Mouse (Mus musculus): ENCODE measurements around the gene Timm13.
A peak's percentile ranks its signal among the peaks of the same experiment; 100 is the strongest.

Gene Timm13

DNA sequence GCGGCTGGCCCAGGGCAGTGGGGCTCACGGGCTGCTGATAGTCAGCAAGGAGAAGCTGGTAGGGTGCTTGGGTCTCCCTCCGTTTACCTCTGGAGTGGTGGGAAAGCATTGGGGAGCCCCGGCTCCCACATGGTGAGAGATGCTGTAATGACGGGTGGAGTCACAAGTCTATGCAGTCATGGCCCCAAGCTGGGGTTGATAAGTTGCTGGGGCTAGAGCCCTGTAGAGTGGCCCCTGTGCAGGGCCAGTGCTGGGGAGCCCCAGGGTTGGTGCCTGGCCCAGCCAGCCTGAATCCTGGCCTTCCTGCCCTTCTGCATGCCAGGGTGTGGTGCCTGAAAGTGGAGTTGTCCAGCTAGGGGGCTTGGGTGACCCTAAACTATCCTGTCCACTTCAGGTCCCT lies 38.5 kb downstream of the Timm13 start:
- DNase-seq (ENCODE audit: low spot score), result no peak

DNA sequence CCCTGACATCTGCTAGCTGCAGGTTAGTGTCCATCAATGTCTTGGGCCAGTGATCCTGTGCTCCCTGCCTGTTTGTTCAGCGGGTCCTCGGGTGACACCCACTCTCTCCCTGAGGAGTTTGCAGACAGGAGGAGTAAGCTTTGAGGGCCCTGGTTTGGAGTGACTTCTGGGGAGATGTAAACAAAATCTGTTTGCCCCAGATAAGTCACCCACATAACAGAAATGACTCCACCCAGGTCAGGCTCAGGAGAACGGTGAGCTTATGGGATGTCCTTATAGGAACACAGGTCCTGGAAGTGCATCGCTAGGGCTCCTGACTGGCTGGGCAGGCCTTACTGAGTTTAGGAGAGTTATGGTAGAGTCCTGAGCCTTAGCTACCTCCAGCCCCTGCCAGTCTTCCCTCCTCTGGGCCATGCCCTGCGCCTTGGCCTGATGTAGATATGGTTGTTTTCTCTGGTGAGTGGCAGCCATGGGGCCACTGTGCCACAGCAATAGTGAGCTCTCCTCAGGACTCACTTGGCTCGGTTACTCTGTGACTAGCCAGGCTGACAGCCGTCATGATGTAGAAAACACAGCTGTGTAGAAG lies 42.3 kb downstream of the Timm13 start:
- DNase-seq (ENCODE audit: low spot score), result no peak

DNA sequence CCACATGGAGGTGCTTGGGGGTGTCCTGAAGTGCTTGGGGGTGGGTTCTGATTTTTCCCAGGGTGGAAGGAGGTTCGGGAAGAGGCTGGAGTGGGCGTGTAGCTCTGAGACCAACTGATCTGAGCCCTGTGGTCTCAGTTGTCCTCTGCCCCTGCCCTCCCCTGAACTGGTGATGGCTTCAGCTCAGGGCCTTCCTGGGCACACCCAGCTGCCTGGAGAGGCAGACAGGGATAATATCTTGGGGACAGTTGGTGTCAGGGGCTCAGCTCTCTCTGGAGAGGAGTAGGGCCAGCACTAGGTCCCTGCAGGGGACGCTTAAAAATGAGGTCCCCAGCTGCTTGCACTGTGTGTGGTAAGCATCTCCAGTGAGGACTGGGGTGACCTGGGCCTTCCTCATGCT lies 42.9 kb downstream of the Timm13 start:
- DNase-seq (ENCODE audit: low spot score), result no peak

DNA sequence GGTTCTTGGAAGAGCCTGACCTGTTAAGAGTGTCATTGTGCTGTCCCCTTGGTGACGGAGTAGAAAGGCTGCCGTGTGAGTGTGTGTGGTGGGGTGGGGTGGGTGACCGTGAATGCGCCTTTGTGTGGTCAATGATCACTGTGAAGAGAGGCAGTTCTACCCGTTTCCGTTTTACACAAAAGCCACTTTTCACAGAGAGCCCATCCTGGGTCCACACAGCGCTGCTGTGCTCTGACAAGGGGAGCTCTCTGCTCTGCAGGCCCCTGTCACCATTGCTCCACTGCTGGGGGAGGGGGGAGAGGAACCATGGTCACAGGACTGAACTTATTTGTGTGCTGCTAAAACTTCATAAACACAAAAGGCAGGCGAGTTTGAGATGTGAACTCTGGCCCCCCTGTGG lies 43.4 kb downstream of the Timm13 start:
- DNase-seq (ENCODE audit: low spot score), result no peak

DNA sequence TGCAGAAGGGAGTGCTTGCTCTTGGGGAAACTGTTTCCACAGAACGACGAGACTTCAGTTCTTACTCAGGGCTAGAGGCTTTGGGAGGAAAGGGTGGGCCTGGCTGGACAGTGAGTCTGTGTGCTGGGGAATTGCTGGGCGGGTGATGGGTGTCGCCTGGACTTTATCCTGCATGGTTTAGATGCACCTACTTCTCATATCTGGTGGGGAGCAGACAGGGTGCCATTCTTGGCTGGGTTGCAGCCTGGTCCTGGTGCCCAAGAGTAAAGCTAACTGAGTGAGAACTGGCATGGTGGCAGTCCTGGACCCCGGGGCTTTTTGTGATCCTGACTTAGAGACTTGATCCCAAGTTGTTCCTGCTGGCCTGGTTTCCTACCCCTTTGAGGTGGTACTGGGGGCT lies 43.9 kb downstream of the Timm13 start:
- no peak for DNase-seq (ENCODE audit: low spot score)

DNA sequence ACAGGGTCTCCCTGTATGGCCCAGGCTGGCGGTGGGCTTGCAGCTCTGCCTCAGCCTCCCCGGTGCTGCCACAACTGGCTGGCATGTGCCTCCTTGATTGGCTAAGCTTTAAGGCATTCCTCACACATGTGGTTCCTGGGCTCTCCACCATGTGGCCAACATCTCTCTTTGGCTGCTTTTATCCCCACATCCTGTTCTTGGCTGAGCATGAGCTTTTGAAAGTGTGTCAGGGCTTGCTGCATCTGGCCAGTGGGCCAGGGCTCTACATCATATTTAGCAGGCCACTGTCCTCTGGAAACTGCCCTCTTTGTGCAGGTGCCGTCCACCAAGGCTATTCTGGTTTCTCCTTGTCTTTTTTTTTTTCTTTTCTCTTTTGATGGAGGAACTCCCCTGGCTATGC lies 44.5 kb downstream of the Timm13 start:
- DNase-seq (ENCODE audit: low spot score), result no peak

DNA sequence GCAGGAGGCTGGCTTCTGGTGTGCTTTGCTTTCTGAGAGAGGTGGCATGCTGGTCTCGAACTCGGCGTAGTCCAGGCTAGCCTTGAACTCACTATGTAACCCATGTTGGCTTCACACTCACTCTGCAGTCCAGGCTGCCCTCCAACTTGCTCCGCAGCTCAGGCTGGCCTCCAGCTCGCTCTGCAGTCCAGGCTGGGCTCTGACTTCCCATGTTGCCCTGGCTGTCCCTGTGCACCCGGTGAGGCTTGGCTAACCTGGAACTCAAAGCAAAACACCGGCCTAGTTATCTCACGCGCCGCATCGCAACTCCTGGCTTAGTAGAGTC lies 45.1 kb downstream of the Timm13 start:
- no peak for DNase-seq (ENCODE audit: low spot score)

DNA sequence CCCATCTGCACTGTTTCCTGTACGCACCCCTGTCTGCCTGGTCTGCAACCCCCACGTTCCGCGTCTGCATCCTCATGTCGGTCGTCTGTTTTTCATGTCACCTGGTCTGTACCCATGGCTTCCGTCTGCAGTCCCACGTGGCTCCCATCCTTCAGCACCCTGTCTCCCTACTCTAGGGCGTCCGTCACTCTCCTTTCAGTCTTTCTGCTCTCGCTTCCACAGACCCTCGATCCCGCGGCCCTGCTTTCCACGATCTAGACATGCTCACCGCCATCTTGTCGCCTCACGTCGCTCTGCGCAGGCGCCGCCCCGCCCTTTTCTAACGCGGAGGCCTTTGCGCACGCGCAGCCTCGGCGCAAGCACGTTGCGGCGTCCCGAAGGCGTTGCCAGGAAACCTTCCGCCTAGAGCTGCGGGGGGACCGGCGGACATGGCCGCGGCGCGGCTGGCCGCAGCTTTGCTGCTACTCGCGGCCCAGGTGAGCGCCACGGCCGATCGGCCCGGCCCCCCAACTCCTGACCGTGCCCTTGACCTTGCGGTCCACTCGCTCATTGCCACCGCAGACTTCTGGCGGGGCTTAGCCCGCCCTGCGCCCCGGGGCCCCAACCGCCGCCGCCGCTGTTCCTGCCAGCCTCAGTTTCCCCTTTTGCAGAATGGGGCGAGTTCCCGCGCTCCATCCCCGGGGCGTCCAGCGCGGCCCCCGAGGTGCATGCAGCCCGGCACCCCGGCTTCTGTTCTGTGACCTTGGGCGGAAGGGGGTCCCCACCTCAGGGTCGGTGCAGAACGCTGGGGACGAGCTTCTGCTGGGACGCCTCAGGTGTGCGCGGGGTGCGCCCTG lies 45.6 kb downstream of the Timm13 start, which contains the start of the genes Lsm7 and Sppl2b:
Gene Lsm7 (minus strand): TSS at position 297 of the 836 bp plus-strand sequence.
Gene Sppl2b (plus strand): TSS at position 363 of the 836 bp plus-strand sequence.
- peak; percentile 97 for DNase-seq (ENCODE audit: low spot score)

All from embryo, embryonic 10.5 days (tissue).